Mouse (Mus musculus) embryonic facial prominence, embryonic 15.5 days (tissue): ENCODE measurements around the gene Lrrc8b. TPM values are rescaled to one million over a fixed set of nuclear protein-coding genes. Genes with fewer than 3 reads are reported as not detected.

Experiments used
- ATAC-seq: fragments of 200-750 bp; cut with Nextera tagmentation; 2 replicates; pipeline ENCODE4 v1.8.0; 2017; ENCODE audit warnings: low read depth, moderate TSS enrichment; ENCODE audit not compliant: insufficient number of reproducible peaks, low FRiP score, low TSS enrichment
- H3K27ac ChIP-seq: fragments of 300-500 bp; sonication (generic); replicated peaks from 2 replicates; pipeline ENCODE4 v1.5.1; 2015; ENCODE audit warnings: mild to moderate bottlenecking, inconsistent platforms
- H3K27me3 ChIP-seq: fragments of 300-500 bp; sonication (generic); 2 replicates; pipeline ENCODE4 v1.6.1; 2015; ENCODE audit warnings: inconsistent platforms
- H3K36me3 ChIP-seq: fragments of 300-500 bp; sonication (generic); 2 replicates; pipeline ENCODE4 v1.6.1; 2015; ENCODE audit warnings: mild to moderate bottlenecking, inconsistent platforms
- H3K4me1 ChIP-seq: fragments of 300-500 bp; sonication (generic); 2 replicates; pipeline ENCODE4 v1.6.1; 2015; ENCODE audit warnings: inconsistent platforms
- H3K4me2 ChIP-seq: fragments of 300-500 bp; sonication (generic); replicated peaks from 2 replicates; pipeline ENCODE4 v1.6.1; 2015; ENCODE audit warnings: mild to moderate bottlenecking, inconsistent platforms
- H3K4me3 ChIP-seq: fragments of 300-500 bp; sonication (generic); replicated peaks from 2 replicates; pipeline ENCODE4 v1.5.1; 2015; ENCODE audit warnings: mild to moderate bottlenecking, inconsistent platforms
- H3K9ac ChIP-seq: fragments of 300-500 bp; sonication (generic); 2 replicates; pipeline ENCODE4 v1.6.1; 2015; ENCODE audit warnings: inconsistent platforms
- H3K9me3 ChIP-seq: fragments of 300-500 bp; sonication (generic); replicated peaks from 2 replicates; pipeline ENCODE4 v1.6.1; 2016; ENCODE audit warnings: inconsistent platforms
- WGBS: fragments of 180-500 bp; shearing (Covaris S2); methylation state at CpG from one replicate; pipeline ENCODE4 v1.1.7; 2015; 5-methylcytosine and 5-hydroxymethylcytosine counted together
- polyA plus RNA-seq: library from polyadenylated mRNA; unstranded; fragments of >200 nt; fragmentation: Nextera tagmentation; extraction: Ambion mirVana; gene quantifications from 2 replicates; pipeline ENCODE4 v1.2.1, GENCODE M21; 2015

Gene Lrrc8b
- polyA plus RNA-seq, 1 experiment from 2014 or later: 7.3 TPM

GRCm38 (mm10) chr5:105425587-105425986 lies 10.0 kb downstream of the Lrrc8b start:
- 89% methylated on average over 2 of the region's 2 CpGs for WGBS
- H3K4me3 ChIP-seq: no peak overlapping the region
- H3K27ac ChIP-seq: no peak overlapping the region
- no peaks in the 10 kb centered on the region for H3K27me3 ChIP-seq
- no peaks in the 10 kb centered on the region for H3K36me3 ChIP-seq
- H3K4me1 ChIP-seq: peaks cover 4% of the 10 kb centered on the region; the same call in 1 of the 2 replicates
- H3K4me2 ChIP-seq: no peak overlapping the region
- H3K9me3 ChIP-seq: no peaks in the 10 kb centered on the region
- no peak overlapping the region for H3K9ac ChIP-seq
- no peak for ATAC-seq

GRCm38 (mm10) chr5:105427326-105427725 lies 11.8 kb downstream of the Lrrc8b start:
- H3K27ac ChIP-seq: no peak overlapping the region
- no peaks in the 10 kb centered on the region for H3K36me3 ChIP-seq
- no peak for ATAC-seq
- H3K4me2 ChIP-seq: no peak overlapping the region
- no peak overlapping the region for H3K9ac ChIP-seq
- peaks cover 4% of the 10 kb centered on the region; the same call in 1 of the 2 replicates for H3K4me1 ChIP-seq
- H3K4me3 ChIP-seq: no peak overlapping the region
- no peaks in the 10 kb centered on the region for H3K27me3 ChIP-seq
- no peaks in the 10 kb centered on the region for H3K9me3 ChIP-seq
- 66% methylated on average over 7 of the region's 7 CpGs for WGBS

- peaks cover 4% of the 10 kb centered on the region; the same call in 1 of the 2 replicates for H3K4me1 ChIP-seq
- H3K27ac ChIP-seq: no peak overlapping the region
- H3K9ac ChIP-seq: no peak overlapping the region
- H3K4me3 ChIP-seq: no peak overlapping the region
- H3K4me2 ChIP-seq: no peak overlapping the region
- ATAC-seq: no peak
- H3K27me3 ChIP-seq: no peaks in the 10 kb centered on the region
- 70% methylated on average over 12 of the region's 12 CpGs for WGBS
- H3K36me3 ChIP-seq: no peaks in the 10 kb centered on the region
- H3K9me3 ChIP-seq: no peaks in the 10 kb centered on the region
Measured at GRCm38 (mm10) chr5:105428265-105428974, 12.8 kb downstream of the Lrrc8b start.

- H3K4me2 ChIP-seq: no peak overlapping the region
- H3K27me3 ChIP-seq: no peaks in the 10 kb centered on the region
- H3K36me3 ChIP-seq: no peaks in the 10 kb centered on the region
- 80% methylated on average over 8 of the region's 8 CpGs for WGBS
- H3K4me3 ChIP-seq: no peak overlapping the region
- H3K9ac ChIP-seq: no peak overlapping the region
- H3K9me3 ChIP-seq: no peaks in the 10 kb centered on the region
- no peak for ATAC-seq
- peaks cover 4% of the 10 kb centered on the region; the same call in 1 of the 2 replicates for H3K4me1 ChIP-seq
- no peak overlapping the region for H3K27ac ChIP-seq
Measured at GRCm38 (mm10) chr5:105430148-105430547, 14.6 kb downstream of the Lrrc8b start.

GRCm38 (mm10) chr5:105439608-105440007 lies 24.0 kb downstream of the Lrrc8b start:
- Histone ChIP-seq H3K9ac (no peak overlapping the region), H3K4me3 (no peak overlapping the region), H3K9me3 (no peaks in the 10 kb centered on the region), H3K36me3 (no peaks in the 10 kb centered on the region), H3K4me1 (no peaks in the 10 kb centered on the region), H3K4me2 (no peak overlapping the region), H3K27me3 (no peaks in the 10 kb centered on the region), H3K27ac (no peak overlapping the region)
- 86% methylated on average over 5 of the region's 5 CpGs for WGBS
- no peak for ATAC-seq

- Histone ChIP-seq H3K27me3 (no peaks in the 10 kb centered on the region), H3K4me2 (no peak overlapping the region), H3K36me3 (no peaks in the 10 kb centered on the region), H3K4me3 (no peak overlapping the region), H3K4me1 (no peaks in the 10 kb centered on the region), H3K9ac (no peak overlapping the region), H3K27ac (no peak overlapping the region), H3K9me3 (no peaks in the 10 kb centered on the region)
- 65% methylated on average over 9 of the region's 9 CpGs for WGBS
- ATAC-seq: no peak
Measured at GRCm38 (mm10) chr5:105440992-105441535, 25.5 kb downstream of the Lrrc8b start.

- Histone ChIP-seq H3K36me3 (no peaks in the 10 kb centered on the region), H3K9me3 (no peaks in the 10 kb centered on the region), H3K27me3 (no peaks in the 10 kb centered on the region), H3K9ac (no peak overlapping the region), H3K4me3 (no peak overlapping the region), H3K27ac (no peak overlapping the region), H3K4me1 (no peaks in the 10 kb centered on the region), H3K4me2 (no peak overlapping the region)
- WGBS: 64% methylated on average over 5 of the region's 5 CpGs
- no peak for ATAC-seq
Measured at GRCm38 (mm10) chr5:105442212-105443000, 26.8 kb downstream of the Lrrc8b start.

- Histone ChIP-seq H3K4me2 (no peak overlapping the region), H3K36me3 (no peaks in the 10 kb centered on the region), H3K4me1 (no peaks in the 10 kb centered on the region), H3K9ac (no peak overlapping the region), H3K9me3 (no peaks in the 10 kb centered on the region), H3K27me3 (no peaks in the 10 kb centered on the region), H3K27ac (no peak overlapping the region), H3K4me3 (no peak overlapping the region)
- 63% methylated on average over 11 of the region's 11 CpGs for WGBS
- ATAC-seq: no peak
Measured at GRCm38 (mm10) chr5:105443057-105443815, 27.7 kb downstream of the Lrrc8b start.

- no peaks in the 10 kb centered on the region for H3K27me3 ChIP-seq
Measured at GRCm38 (mm10) chr5:105445686-105446085, 30.1 kb downstream of the Lrrc8b start.

GRCm38 (mm10) chr5:105454105-105454504 lies 38.5 kb downstream of the Lrrc8b start:
- Histone ChIP-seq H3K27ac (no peak overlapping the region), H3K27me3 (no peaks in the 10 kb centered on the region), H3K4me2 (no peak overlapping the region), H3K4me3 (no peak overlapping the region), H3K9ac (no peak overlapping the region), H3K36me3 (no peaks in the 10 kb centered on the region), H3K9me3 (no peaks in the 10 kb centered on the region), H3K4me1 (0 out of 2 replicates have a peak, but pooled peaks cover 4% of the 10 kb centered on the region)
- WGBS: 5% methylated on average over 1 of the region's 1 CpGs
- ATAC-seq: no peak

More at GRCm38 (mm10) chr5:105445686-105446085, 30.1 kb downstream of the Lrrc8b start:
- WGBS: 51% methylated on average over 6 of the region's 6 CpGs
- Histone ChIP-seq H3K9ac (no peak overlapping the region), H3K4me2 (no peak overlapping the region), H3K9me3 (no peaks in the 10 kb centered on the region), H3K4me1 (no peaks in the 10 kb centered on the region), H3K27ac (no peak overlapping the region), H3K4me3 (no peak overlapping the region), H3K36me3 (no peaks in the 10 kb centered on the region)
- no peak for ATAC-seq

GRCm38 (mm10) chr5:105459077-105459476 lies 43.5 kb downstream of the Lrrc8b start:
- Histone ChIP-seq H3K4me2 (no peak overlapping the region), H3K27me3 (no peaks in the 10 kb centered on the region), H3K9me3 (no peaks in the 10 kb centered on the region), H3K9ac (no peak overlapping the region), H3K27ac (no peak overlapping the region), H3K4me1 (no peaks in the 10 kb centered on the region), H3K4me3 (no peak overlapping the region), H3K36me3 (no peaks in the 10 kb centered on the region)
- 81% methylated on average over 6 of the region's 6 CpGs for WGBS
- ATAC-seq: no peak
